Mouse (Mus musculus): ENCODE data around the gene Limk2.

Gene Limk2

DNA sequence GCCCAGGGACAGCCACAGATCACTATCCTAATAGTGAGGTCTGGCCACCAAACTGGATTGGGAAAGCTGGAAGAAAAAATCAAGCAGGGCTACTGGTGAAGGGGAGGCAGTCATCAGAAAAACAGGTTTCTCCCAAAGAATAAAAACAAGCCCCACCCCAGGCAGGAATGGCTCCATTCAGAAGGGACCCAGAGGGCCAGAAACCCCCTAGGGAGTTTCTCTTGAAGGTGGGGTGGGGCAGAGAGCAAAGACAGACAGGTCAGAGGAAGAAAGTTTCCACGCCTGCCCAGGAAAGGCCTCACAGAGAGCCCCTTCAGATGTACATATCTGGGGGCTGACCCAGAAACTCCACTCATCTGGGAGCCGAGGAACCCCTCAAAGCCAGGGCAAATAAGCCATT, 38.8 kb downstream of the Limk2 start:
- DNase-seq, result no peak

DNA sequence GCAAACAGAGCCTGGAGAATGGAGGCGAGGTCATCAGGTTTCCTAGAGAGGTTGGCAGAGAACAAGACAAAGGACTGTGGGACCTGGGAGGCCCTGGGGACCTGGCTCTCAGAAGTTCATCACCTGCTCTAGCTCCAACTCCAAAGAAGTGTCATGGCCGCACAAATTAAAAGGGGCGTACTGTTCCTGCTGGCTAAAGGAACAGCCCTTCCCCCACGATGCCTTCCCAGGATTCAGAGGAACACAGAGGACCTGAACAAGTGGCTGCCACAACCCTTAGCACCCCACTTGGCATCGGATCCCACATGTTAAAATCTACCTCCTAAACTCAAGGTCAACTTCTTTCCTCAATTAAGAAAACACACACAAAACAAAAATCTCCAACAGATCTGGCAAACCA, 39.5 kb downstream of the Limk2 start:
- peak; percentile 68 for DNase-seq

DNA sequence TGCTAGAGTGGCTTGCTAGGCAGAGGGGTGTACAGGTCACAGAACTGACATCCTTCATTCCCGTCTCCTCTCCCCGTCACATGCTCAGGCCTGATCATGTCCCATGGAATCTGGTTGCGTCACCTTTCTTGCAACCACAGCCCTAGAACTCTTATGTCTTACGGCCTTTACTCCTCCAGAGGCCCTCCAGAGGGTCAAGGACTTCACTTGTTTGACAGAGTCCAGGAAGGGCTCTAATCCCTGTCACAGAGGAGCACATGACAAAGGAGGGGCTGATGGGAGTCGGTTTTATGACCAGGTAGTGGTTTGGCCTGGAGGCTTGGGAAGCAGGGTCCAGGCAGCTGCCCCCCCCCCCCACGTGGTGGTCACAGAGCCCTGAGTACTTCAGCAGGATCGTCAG, 40.0 kb downstream of the Limk2 start:
- DNase-seq, result peak; percentile 88

DNA sequence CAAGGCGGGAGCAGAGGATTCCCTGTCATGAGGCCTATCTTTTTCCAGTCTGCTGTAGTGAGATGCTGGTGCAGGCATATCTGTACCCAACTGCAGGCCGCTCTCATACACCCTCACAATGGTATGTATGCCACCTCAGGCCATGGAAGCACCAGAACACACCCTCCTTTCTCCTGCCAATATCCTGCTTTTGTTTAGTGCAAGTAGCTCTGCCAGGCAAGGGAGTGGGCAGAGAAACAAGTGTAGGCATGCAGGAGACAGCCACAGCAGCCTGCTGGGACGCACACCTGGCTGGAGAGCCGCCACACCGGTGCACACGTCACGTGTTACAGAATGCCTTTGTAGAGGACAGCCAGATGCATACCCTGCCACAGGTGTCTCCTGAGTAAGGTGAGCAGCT, 42.6 kb downstream of the Limk2 start:
- DNase-seq, result peak; percentile 87

DNA sequence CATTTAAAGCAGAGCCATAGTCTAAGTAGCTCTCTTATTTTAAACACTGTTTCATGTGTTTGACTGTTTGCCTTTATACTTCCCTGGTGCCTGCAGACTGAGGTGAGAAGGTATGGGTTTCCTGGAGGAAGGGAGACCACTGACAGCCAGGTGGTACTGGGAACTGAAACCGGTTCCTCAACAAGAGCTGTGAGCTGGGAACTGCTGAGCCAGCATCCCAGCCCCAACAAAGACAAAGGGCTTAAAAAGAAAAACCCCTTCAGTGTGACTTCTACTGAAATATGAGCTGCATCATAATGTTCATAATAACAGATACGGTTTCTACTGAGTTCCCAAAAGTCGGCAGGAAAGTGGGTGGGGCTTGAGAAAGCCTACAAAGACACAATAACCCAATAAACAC, 46.1 kb downstream of the Limk2 start:
- DNase-seq, result no peak

DNA sequence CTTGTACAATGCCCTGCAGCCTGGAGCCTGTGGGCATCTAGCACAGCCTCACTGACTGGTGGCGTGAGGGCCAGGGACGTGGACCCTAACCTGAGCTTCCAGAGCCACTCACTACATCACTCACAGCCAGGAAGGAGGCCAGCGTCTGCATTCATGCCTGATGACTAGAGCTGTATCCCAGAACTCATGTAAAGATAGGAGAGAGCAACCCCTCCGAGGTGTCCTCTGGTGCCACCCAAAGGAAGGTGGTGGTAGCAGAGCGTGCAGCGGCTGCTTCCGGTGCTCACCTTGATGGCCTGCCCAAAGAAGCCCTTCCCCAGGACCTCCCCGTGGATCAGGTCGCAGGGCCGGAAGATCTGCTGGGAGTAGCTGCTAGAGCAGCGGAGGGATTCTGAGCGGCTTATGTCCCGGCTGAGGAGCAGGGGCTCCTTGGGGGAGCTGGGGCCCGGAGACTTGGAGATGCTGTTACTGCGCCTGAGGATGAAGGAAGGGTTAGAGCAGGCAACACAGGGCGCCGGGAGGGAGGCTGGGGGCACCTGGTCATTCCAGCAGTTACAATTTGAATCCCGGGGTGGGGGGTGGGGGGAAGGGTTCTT, 55.9 kb downstream of the Limk2 start:
- peak; percentile 90 for DNase-seq

DNA sequence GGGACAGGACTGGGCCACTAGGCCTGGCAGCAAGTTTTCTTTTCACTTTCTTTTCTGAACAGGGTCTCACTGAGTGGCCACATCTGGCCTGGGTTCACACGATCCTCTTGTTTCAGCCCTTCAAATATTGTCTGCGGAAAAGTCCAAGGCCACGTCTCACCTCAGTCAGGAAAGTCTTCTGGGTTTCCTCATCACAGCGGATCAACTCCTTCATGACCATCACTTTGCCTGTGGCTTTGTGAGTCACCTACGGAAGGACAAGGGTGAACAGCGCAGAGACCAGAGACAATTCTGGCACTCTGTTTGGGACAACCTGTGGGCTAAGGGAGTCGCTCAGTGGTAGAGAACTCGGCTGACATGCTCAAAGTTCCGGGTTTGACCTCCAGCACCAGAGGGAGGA, 56.9 kb downstream of the Limk2 start:
- DNase-seq, result no peak

DNA sequence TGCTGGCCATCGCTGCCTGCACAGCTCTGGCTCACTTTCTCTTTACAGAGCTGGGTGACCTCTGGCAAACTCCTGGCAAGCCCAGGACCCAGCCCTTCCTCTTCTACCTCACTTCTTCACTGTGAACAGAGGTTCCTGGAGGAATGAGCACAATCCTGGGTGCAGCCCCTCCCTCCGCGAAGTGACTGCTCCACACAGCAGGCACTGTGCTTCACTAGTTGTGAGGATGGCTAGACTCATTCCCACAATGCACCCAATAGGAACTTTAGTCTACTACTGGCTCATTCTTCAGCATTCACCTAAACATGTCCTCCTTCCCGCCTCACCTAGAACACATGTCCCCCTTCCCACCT, 59.7 kb downstream of the Limk2 start:
- peak; percentile 88 for DNase-seq

DNA sequence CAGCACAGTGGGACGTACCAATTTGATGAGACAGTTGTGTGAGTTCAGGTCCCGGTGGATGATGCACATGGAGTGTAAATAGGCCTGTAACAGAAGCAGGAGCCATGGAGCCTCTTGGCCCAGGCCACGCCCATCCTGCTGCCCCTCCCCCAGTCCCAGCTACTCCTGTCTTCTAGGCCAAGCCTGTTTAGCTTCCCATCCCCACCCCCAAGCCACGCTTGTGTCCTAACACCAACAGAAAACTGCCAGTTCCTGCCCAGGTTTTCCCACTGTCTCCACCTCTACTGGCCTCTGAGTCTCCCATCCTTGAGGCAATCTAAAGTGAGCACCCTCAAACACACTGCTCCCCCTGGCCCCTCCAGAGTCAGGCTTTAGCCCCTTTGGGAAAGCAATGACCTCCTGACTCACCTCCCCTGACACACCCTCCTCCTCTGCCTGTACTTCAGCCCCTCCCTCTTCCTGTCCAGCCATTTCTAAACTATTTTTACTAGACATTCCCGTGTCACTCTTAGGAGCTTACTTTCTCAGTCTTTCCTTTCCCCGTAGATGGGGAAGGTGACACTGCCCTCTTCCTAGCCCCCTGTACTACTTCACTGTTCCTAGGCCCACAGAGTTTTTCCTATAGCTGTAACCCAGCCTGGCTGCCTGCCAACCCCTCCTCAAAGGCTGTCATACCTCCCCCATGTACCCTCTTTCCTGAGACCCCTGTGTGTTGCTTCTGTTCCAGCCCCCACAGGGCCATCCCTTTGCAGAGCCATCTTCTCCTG, 60.2 kb downstream of the Limk2 start:
- peak; percentile 96 for DNase-seq

DNA sequence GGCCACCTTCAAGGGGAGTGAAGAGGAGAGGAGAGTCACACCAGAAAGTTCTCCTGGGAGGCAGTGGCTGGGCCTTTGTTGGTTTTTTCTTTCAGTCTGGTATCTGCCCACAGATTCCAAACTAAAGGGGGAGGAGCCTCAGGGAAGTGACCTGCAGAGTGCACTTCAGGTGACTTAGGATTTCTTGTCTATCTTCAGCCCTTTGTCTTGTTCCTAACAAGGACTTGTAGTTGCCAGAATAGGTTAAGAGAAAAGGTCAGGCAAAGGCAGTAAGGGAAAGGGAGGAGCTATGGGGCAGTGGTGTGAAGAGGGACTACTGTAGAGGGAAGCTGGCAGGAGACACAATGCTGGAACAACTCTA, 61.2 kb downstream of the Limk2 start:
- DNase-seq, result peak; percentile 86

DNA sequence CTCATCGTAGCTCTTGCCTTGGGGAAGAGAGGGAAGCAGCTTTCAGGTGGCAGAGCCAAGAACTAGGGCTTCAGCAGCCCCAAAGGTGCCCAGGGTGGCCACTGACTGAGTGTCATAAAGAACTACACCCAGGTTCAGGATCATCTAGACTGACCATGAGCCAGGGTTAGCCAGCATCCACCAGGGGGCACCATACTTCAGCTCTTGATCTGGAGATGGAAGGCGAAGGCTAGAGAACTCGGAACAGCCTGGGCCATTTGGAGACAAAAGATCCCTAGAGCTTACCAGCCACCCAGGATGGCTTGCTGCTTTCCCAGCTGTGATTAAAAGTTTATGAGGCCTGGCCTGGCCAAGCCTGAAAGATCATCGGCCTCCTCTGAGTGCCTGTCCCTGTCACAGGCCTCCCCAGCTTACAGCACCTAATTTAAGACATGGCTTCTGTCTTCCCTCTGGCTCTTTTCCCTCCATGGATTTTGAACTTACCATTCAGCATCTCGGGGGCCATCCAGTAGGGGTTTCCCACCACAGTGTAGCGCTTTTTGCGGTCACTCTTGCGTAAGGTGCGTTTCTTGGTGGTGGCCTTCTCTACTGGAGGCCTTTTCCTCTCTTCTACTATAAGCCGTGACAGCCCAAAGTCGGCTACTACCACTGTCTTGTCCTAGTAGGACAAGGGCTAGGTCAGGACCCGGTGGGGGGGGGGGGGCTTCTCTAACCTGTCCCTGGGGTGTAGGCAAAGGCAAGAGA, 61.7 kb downstream of the Limk2 start:
- DNase-seq, result peak; percentile 97

DNA sequence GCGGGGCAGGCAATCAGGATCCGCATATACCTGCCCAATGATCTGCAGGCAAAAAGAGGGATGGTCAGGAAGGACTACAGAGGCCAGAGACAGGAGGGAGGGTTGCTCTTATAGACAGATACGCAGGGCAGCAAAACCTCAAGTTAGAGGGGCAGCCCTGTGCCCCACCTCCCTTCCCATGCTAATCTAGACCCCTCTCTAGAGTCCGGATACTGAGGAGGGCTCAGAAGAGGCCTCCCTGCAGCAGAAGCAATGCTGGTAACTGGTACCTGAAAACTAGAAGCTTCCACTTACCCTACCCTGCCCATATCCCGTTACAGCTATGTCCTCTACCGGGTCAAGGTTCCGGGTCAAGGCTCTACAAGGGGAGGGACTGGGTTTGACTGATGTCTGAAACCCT, 62.6 kb downstream of the Limk2 start:
- peak; percentile 91 for DNase-seq

DNA sequence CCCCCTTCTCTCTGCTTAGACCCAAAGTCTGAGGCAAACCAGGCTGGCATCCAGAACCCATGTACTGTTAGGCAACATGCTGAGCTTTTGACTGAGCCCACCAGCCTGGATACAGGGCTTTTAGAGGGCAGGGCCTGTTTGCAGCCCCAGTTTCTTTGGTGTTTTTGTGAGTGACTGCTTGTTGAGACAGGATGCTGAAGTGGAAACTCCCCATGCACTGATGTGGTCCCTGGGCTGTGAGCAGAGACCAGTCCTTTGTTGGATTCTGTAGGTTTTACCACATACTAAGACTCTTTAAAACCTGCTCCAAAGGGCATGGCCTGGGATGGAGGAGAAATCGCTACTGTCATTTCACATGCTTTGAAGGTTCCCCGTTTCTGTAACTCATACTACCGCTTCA, 64.1 kb downstream of the Limk2 start:
- peak; percentile 91 for DNase-seq

DNA sequence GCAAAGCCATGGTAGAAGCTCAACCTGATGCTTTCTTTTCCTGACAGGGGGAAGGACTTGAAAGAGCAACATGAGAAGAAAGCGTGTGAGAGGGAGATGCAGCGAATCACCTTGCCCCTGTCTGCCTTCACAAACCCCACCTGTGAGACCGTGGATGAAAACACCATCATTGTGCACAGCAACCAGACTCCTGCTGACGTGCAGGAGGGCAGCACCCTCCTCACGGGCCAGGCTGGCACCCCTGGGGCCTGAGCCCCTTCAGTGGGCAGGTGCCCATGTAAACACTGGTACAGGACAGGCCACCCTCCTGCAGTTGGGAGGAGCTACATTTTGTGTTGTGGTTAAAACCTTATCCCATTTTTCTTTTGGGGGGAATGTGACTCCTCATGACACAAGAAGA, 67.5 kb downstream of the Limk2 start:
- peak; percentile 90 for DNase-seq

DNA sequence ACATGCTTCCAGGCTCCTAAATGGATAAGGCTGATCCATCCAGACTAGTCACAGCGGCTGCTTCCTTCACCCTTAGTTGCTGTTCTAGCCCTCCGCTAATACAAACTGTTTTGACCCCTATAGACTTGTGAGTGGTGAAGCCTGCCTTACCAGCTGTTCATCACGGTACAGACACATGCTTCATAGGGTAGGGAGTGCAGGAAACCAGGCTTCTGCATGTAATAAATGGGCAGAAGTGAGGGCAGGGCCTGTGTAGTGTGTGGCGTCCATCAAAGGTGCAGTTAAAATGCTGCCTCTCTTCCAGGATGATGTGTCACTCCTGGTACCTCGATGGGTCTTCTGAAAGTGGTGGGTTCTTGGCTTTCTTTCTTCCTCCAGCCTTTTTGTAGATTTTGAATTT, 71.0 kb downstream of the Limk2 start:
- no peak for DNase-seq

DNA sequence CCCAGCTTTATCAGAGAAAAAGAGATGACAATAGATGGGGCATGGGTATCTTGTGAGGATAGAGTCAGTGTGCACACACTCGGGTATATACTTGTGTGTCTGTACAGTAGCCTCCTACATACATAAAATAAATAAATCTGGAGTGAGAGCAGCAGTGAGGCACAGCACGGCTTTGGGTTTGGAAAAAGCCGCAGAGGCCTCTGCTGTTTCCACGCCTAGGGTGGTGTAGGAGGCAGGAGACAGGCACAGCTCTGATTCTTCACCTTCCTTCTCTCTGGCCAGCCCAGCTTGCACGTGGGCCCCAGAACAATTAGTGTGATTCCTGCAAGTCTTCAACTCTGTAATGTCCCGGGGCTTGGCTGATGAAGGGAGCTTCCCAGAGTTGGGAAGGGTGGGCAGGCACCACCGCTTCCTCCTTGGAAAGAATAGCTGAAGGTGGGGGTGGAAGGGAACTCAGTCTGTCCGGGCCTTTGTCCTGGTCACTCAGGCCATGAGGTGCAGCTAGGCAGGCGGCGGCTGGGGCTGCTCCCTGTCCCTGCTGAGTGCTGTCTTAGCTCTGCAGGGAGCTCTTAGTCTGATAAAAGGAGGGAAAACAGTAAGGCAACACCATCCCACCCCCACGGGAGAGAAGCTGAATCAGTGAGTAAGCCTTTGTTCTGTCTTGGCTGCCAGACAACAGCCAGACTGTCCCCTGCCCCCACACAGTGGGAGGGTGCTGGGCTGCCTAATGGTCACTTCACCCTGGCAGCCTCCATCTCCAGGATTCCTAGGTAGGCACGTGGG, 71.6 kb downstream of the Limk2 start:
- peak; percentile 98 for DNase-seq

DNA sequence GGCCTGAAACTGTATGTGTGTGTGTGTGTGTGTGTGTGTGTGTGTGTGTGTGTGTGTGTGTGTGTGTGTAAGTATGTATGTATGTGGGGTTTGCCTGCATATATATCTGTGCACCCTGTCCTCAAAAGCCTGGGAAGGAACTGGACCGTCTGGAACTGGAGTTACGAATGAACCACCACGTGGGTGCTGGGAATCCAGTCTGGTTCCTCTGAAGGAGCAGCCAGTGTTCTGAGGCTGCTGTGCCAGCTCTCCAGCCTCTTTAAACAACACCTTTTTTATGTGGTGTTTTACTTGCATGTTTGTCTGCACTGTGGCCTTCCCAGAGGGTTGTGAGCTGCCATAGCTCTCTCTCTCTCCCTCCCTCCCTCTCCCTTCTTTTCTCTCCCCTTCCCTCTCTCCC, 72.4 kb downstream of the Limk2 start:
- DNase-seq, result peak; percentile 71

DNA sequence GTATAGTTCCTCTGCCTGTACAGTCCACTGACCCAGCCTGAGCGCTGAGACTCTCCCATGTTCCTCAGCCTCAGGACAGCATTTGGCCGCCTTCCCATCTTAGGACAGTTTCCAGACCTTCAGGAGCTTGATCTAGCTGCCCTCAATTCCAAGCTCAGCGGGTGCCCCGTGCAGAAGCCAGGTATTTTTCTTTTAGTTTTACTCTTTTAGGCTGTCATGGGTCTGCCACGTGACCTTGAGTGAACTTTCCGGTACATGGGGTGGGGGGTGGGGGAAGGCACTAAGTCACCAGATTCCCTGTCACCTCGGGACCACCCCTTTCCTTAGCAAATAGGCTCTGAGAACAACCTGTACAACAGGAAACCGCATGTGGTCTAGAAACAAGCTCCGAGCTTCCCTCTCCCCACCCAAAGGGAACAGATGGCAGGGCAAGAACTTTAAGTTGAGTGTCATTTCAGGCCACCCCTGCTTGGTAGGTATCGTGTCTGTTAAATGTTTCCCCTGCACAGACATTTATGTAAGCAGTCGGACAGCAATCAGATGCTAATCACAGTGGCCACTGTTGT, 73.3 kb downstream of the Limk2 start:
- DNase-seq, result peak; percentile 98

DNA sequence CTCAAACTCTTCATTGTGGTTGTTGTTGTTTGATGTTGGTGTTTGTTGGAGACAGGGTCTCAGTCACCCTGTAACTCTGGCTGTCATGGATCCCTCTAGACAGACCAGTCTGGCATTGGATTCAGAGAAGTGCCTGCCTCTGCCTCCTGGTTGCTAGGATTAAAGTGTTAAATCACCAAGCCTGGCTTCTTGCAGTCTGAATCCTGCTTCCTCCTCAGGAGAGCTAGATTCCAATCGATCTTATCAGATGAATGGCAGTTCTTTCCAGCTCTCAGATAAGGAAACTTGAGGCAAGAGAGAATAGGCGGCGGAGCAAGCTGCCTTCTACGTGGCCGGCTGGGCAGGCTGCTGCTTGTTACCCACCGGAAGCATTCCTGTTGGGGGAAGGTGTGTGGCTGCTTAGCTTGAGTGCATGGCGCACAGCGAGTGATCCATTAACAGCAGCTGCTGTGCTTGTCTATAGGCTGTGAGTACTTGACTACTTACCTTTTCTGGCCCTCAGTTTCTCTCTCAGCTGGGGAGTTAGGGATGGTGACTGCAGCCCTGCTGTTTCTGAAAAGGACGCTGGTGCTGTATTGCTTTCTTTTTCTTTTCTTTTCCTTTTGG, 74.2 kb downstream of the Limk2 start:
- DNase-seq, result peak; percentile 92

DNA sequence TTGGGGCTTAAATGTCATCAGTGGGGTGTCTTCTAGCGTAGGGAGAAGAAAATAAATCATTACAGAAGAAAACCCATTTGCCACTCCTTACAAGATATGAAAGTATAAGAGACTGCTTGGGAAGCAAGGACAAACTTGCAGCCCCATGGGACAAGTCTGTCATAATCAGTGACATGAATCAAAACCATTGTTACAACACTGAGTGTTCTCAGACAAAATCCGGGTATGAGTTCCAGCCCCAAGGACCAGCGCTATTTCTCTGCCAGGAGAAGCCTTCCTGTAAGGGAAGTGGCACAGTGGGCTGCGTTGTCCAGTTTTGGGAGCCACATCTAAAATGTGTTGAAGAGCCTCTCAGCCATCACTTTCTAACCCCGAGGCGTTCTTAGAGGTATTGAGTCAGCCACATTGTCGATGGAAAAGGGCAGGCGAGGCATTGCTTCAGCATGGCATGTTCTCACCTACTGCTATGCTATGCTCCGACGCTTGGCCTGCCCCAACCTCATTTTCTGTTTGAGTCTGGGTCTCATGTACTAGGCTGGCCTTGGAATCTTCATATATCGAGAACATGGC, 74.8 kb downstream of the Limk2 start:
- DNase-seq, result peak; percentile 92

DNA sequence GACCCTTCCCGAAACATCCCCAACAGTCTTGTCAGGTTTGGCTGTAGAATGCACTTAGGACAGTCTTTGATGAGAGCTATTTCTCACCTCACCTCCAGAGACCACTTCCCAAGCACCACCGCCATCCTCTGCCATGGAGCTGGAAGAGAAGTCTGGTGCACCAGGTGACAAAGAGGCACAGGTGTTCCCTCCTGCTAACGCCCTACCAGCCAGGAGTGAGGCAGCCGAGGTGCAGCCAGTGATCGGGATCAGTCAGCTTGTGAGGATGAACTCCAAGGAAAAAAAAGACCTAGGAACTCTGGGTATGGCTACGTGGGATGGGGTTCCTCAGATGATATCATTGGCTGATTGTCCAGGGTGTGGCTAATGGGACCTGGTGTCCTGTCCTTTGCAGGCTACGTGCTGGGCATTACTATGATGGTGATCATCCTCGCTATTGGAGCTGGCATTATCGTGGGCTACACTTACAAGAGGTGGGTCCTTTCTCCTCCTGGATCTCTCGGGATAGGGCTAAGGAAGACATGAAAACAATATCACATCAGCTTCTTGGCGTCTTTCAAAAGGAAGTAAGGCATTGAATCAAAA, 75.8 kb downstream of the Limk2 start:
- DNase-seq, result peak; percentile 93
